Mouse (Mus musculus) MEL-GATA-1-ER (cell line): Measurements from ENCODE around the gene Zfp865.
"Not testable (repeated sequence)": the region's sequence is repeated elsewhere in the genome, so short reads cannot be mapped to it uniquely, and the experiment has no call there.

Experiments
- DNase-seq: peaks from one replicate; pipeline ENCODE4 v3.0.0-alpha.2; 2012; ENCODE audit warnings: low read depth; ENCODE audit errors: extremely low read depth

The Zfp865 gene

GRCm38 (mm10) chr7:5020000-5020681 lies at the start of gene Zfp865, which contains the start of gene Ccdc106:
TSS of gene Zfp865 (plus strand) at chr7:5020376.
TSS of gene Ccdc106 (plus strand) at chr7:5020553.
- peak; percentile 95 for DNase-seq

- no peak for DNase-seq
Measured at GRCm38 (mm10) chr7:4971068-4971467, 49.1 kb upstream of the Zfp865 start, which contains the start of gene Sbk3. TSS of gene Sbk3 (minus strand) at chr7:4971168.

GRCm38 (mm10) chr7:4971710-4972109 lies 48.5 kb upstream of the Zfp865 start:
- DNase-seq, result no peak

- DNase-seq, result no peak
Measured at GRCm38 (mm10) chr7:4972321-4973047, 47.7 kb upstream of the Zfp865 start.

- DNase-seq, result no peak
Measured at GRCm38 (mm10) chr7:4975455-4975854, 44.7 kb upstream of the Zfp865 start.

GRCm38 (mm10) chr7:4976832-4977231 lies 43.3 kb upstream of the Zfp865 start:
- no peak for DNase-seq

GRCm38 (mm10) chr7:4988250-4988649 lies 31.9 kb upstream of the Zfp865 start:
- no peak for DNase-seq

- DNase-seq, result no peak
Measured at GRCm38 (mm10) chr7:4993347-4993998, 26.7 kb upstream of the Zfp865 start.

GRCm38 (mm10) chr7:4993999-4994788 lies 26.0 kb upstream of the Zfp865 start:
- no peak for DNase-seq

- no peak for DNase-seq
Measured at GRCm38 (mm10) chr7:4995268-4996002, 24.7 kb upstream of the Zfp865 start.

GRCm38 (mm10) chr7:4996003-4996895 lies 23.9 kb upstream of the Zfp865 start, which contains the start of gene Zfp579:
TSS of gene Zfp579 (minus strand) at chr7:4996158.
- DNase-seq, result peak; percentile 49

GRCm38 (mm10) chr7:4996934-4997333 lies 23.2 kb upstream of the Zfp865 start:
- DNase-seq, result no peak

- DNase-seq, result no peak
Measured at GRCm38 (mm10) chr7:4999876-5000275, 20.3 kb upstream of the Zfp865 start.

GRCm38 (mm10) chr7:5002876-5003275 lies 17.3 kb upstream of the Zfp865 start:
- DNase-seq, result not testable (repeated sequence)

GRCm38 (mm10) chr7:5008229-5008628 lies 11.9 kb upstream of the Zfp865 start:
- no peak for DNase-seq

- no peak for DNase-seq
Measured at GRCm38 (mm10) chr7:5012681-5013513, 7.3 kb upstream of the Zfp865 start.

- peak; percentile 87 for DNase-seq
Measured at GRCm38 (mm10) chr7:5014251-5015117, 5.7 kb upstream of the Zfp865 start, which contains the start of the genes Zfp524 and Fiz1. TSS of gene Zfp524 (plus strand) at chr7:5014415. TSS of gene Fiz1 (minus strand) at chr7:5014697.
